Mouse (Mus musculus): ENCODE results near the gene Ssbp3. TPM values are rescaled to one million over a fixed set of nuclear protein-coding genes. Genes with fewer than 3 reads are reported as not detected.

The Ssbp3 gene
- polyA plus RNA-seq, 1 experiment: 94.2 TPM

- Histone ChIP-seq H3K27me3 (ENCODE audit: control insufficient read depth) (no peaks in the 10 kb centered on the region), H3K36me3 (ENCODE audit: control insufficient read depth) (peaks cover 80% of the 10 kb centered on the region), H3K9me3 (ENCODE audit: control insufficient read depth, low read length) (no peaks in the 10 kb centered on the region), H3K4me1 (ENCODE audit: control insufficient read depth) (peaks cover 84% of the 10 kb centered on the region), H3K4me3 (replicated peaks) (no peak overlapping the region)
- TF ChIP-seq TAL1 (IDR thresholded peaks at IDR 0.05; ENCODE audit: low read length) (no peak), GATA1 (IDR thresholded peaks at IDR 0.05; ENCODE audit: low read length) (no peak)
Measured at GRCm38 (mm10) chr4:106993053-106993452, 82.6 kb downstream of the Ssbp3 start.

DNA sequence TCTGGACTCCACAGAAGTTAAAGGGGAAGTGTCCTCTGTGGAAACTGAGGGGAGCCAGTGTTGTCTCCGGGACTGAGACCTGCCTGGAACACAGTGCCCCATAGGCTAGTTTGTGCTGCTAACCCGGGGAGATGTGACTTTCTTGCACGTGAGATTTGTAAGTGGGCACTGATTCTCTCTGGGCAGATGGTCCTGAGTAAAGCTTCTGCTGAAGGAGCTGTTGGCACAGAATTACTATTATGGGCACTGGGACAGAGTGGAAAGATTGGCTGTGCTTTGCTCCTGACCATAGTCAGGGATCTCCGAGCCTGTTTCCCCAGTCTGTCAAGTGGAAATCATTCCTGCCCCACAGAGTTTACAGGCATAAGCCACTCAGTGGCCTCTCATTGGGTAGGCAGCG is 83.8 kb downstream of the Ssbp3 start:
- H3K9me3 ChIP-seq (ENCODE audit: control insufficient read depth, low read length): no peaks in the 10 kb centered on the region
- peaks cover 77% of the 10 kb centered on the region for H3K36me3 ChIP-seq (ENCODE audit: control insufficient read depth)
- no peak for TF ChIP-seq TAL1 (IDR thresholded peaks at IDR 0.05; ENCODE audit: low read length)
- H3K4me1 ChIP-seq (ENCODE audit: control insufficient read depth): peaks cover 84% of the 10 kb centered on the region
- H3K27me3 ChIP-seq (ENCODE audit: control insufficient read depth): no peaks in the 10 kb centered on the region
- no peak overlapping the region for H3K4me3 ChIP-seq (replicated peaks)

DNA sequence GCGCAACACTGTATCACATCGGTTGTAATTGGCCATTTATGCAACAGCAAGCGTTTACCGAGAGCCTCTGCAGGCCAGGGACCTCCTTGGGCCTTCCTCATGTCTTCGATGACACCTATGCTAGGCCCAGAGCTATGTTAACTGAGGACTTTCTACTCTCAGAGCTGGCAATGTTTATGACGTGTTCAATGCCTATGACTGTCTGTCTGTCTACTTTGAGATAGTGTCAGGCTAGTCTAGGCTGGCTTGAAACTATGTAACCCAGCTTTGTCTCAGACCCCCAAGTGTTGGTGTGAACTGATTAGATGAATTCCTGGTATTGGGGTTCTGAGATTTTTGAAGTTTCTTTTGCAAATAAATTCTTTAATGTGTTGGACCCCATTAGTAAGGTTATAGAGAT is 84.6 kb downstream of the Ssbp3 start:
- Histone ChIP-seq H3K27me3 (ENCODE audit: control insufficient read depth) (no peaks in the 10 kb centered on the region), H3K4me1 (ENCODE audit: control insufficient read depth) (peaks cover 87% of the 10 kb centered on the region), H3K36me3 (ENCODE audit: control insufficient read depth) (peaks cover 77% of the 10 kb centered on the region), H3K4me3 (replicated peaks) (no peak overlapping the region), H3K9me3 (ENCODE audit: control insufficient read depth, low read length) (no peaks in the 10 kb centered on the region)
- TF ChIP-seq TAL1 (IDR thresholded peaks at IDR 0.05; ENCODE audit: low read length) (no peak), GATA1 (IDR thresholded peaks at IDR 0.05; ENCODE audit: low read length) (no peak)

DNA sequence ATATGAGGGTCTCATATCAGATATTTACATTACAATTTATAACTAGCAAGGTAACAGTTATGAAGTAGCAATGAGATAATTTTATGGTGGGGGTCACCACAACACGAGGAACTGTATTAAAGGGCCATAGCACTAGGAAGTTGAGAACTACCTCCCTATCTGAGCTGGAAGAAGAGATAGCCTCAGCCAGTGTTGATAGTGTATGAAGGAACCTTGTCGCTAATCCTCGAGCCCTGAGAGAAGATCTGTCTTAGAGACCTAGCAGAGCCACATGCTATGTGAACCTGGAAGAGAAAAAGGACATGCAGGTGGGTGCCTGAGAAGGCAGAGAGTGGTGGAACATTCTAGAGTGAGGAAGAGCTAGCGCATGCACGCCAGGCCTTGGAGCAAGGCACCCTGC is 85.0 kb downstream of the Ssbp3 start:
- Histone ChIP-seq H3K4me3 (replicated peaks) (no peak overlapping the region), H3K36me3 (ENCODE audit: control insufficient read depth) (peaks cover 81% of the 10 kb centered on the region), H3K4me1 (ENCODE audit: control insufficient read depth) (peaks cover 92% of the 10 kb centered on the region), H3K9me3 (ENCODE audit: control insufficient read depth, low read length) (no peaks in the 10 kb centered on the region), H3K27me3 (ENCODE audit: control insufficient read depth) (no peaks in the 10 kb centered on the region)
- TF ChIP-seq GATA1 (IDR thresholded peaks at IDR 0.05; ENCODE audit: low read length) (no peak), TAL1 (IDR thresholded peaks at IDR 0.05; ENCODE audit: low read length) (no peak)

- H3K9me3 ChIP-seq (ENCODE audit: control insufficient read depth, low read length): no peaks in the 10 kb centered on the region
- no peak overlapping the region for H3K4me3 ChIP-seq (replicated peaks)
- H3K36me3 ChIP-seq (ENCODE audit: control insufficient read depth): peaks cover 80% of the 10 kb centered on the region
- peaks cover 94% of the 10 kb centered on the region for H3K4me1 ChIP-seq (ENCODE audit: control insufficient read depth)
- H3K27me3 ChIP-seq (ENCODE audit: control insufficient read depth): no peaks in the 10 kb centered on the region
- TF ChIP-seq TAL1 (IDR thresholded peaks at IDR 0.05; ENCODE audit: low read length) (no peak), GATA1 (IDR thresholded peaks at IDR 0.05; ENCODE audit: low read length) (no peak)
Measured at GRCm38 (mm10) chr4:106996305-106997076, 86.0 kb downstream of the Ssbp3 start.

GRCm38 (mm10) chr4:107001259-107001810 is 90.8 kb downstream of the Ssbp3 start:
- peaks cover 96% of the 10 kb centered on the region for H3K4me1 ChIP-seq (ENCODE audit: control insufficient read depth)
- H3K36me3 ChIP-seq (ENCODE audit: control insufficient read depth): peaks cover 87% of the 10 kb centered on the region
- no peak for TF ChIP-seq GATA1 (IDR thresholded peaks at IDR 0.05; ENCODE audit: low read length)
- no peak for TF ChIP-seq TAL1 (IDR thresholded peaks at IDR 0.05; ENCODE audit: low read length)
- H3K27me3 ChIP-seq (ENCODE audit: control insufficient read depth): no peaks in the 10 kb centered on the region
- H3K4me3 ChIP-seq (replicated peaks): no peak overlapping the region
- no peaks in the 10 kb centered on the region for H3K9me3 ChIP-seq (ENCODE audit: control insufficient read depth, low read length)

DNA sequence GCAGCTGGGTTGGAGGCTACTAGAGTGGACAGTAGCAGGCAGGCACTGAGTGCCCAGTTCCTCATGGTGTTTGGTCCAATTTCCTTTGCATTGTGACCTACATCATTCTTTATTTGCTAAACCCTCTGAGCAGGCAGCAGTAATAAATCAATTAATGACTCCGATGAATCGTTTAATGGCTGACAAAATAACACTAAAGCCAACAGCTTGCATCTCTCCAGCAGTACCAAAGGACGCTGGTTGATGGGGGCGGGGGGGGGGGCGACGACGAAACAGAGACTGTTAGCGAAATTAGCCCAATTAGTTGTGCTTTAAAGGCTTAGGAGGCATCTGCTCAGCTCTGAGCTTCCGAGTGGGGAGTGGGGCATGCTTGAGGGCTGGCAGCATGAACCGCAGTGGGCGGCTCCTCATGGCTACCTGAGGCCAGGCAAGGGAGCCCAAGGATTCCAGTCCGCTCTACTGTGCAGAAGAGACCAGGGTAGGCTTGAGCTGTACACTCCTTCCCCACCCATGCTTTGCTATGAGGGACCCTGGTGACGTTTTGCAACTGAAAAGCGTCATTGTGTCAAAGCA is 91.5 kb downstream of the Ssbp3 start:
- no peaks in the 10 kb centered on the region for H3K27me3 ChIP-seq (ENCODE audit: control insufficient read depth)
- peaks cover 97% of the 10 kb centered on the region for H3K4me1 ChIP-seq (ENCODE audit: control insufficient read depth)
- peaks cover 89% of the 10 kb centered on the region for H3K36me3 ChIP-seq (ENCODE audit: control insufficient read depth)
- TF ChIP-seq TAL1 (IDR thresholded peaks at IDR 0.05; ENCODE audit: low read length): no peak
- TF ChIP-seq GATA1 (IDR thresholded peaks at IDR 0.05; ENCODE audit: low read length): no peak
- no peak overlapping the region for H3K4me3 ChIP-seq (replicated peaks)
- H3K9me3 ChIP-seq (ENCODE audit: control insufficient read depth, low read length): no peaks in the 10 kb centered on the region

DNA sequence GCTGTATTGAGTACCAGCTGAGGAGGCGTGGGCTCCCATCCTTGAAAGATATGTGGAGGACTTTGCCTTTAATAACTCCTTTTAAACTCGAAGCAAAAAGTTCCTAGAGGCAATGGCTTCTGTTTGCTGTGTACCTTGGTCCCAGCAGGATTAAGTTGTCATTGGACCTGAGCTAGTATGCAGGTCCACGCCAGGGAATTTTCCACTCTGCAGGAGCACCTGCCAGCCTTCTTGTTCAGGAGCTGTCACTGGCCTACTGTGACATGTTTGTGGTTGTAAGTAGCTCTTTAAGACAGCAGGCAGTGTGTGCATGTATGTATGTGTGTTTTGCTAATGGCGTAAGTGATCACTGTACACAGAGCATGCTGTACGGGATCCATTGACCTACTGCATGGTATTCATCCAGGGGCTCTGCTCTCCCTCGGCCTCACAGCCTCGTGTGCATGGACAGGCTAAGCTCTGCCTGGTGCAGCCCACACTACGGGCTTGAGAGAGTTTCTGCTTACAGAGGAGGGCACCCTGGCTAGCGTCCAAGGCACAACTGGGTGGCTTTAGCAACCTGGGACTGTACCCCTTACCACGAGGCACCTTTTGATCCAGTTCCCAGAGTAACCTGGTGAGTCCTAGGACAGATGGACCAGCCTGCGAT is 92.1 kb downstream of the Ssbp3 start:
- no peaks in the 10 kb centered on the region for H3K27me3 ChIP-seq (ENCODE audit: control insufficient read depth)
- TF ChIP-seq TAL1 (IDR thresholded peaks at IDR 0.05; ENCODE audit: low read length) (no peak), GATA1 (IDR thresholded peaks at IDR 0.05; ENCODE audit: low read length) (no peak)
- H3K4me1 ChIP-seq (ENCODE audit: control insufficient read depth): peaks cover 97% of the 10 kb centered on the region
- H3K9me3 ChIP-seq (ENCODE audit: control insufficient read depth, low read length): no peaks in the 10 kb centered on the region
- H3K36me3 ChIP-seq (ENCODE audit: control insufficient read depth): peaks cover 88% of the 10 kb centered on the region
- no peak overlapping the region for H3K4me3 ChIP-seq (replicated peaks)

- Histone ChIP-seq H3K27me3 (ENCODE audit: control insufficient read depth) (no peaks in the 10 kb centered on the region), H3K36me3 (ENCODE audit: control insufficient read depth) (peaks cover 83% of the 10 kb centered on the region), H3K4me3 (replicated peaks) (no peak overlapping the region), H3K9me3 (ENCODE audit: control insufficient read depth, low read length) (no peaks in the 10 kb centered on the region), H3K4me1 (ENCODE audit: control insufficient read depth) (peaks cover 97% of the 10 kb centered on the region)
- TF ChIP-seq GATA1 (IDR thresholded peaks at IDR 0.05; ENCODE audit: low read length): no peak
- TF ChIP-seq TAL1 (IDR thresholded peaks at IDR 0.05; ENCODE audit: low read length): no peak
Measured at GRCm38 (mm10) chr4:107003199-107003598, 92.7 kb downstream of the Ssbp3 start.

Measured in erythroblast, embryonic 14.5 days (primary cell).